Mouse (Mus musculus): Measurements from ENCODE around the gene Neurod6.

Gene Neurod6

DNA sequence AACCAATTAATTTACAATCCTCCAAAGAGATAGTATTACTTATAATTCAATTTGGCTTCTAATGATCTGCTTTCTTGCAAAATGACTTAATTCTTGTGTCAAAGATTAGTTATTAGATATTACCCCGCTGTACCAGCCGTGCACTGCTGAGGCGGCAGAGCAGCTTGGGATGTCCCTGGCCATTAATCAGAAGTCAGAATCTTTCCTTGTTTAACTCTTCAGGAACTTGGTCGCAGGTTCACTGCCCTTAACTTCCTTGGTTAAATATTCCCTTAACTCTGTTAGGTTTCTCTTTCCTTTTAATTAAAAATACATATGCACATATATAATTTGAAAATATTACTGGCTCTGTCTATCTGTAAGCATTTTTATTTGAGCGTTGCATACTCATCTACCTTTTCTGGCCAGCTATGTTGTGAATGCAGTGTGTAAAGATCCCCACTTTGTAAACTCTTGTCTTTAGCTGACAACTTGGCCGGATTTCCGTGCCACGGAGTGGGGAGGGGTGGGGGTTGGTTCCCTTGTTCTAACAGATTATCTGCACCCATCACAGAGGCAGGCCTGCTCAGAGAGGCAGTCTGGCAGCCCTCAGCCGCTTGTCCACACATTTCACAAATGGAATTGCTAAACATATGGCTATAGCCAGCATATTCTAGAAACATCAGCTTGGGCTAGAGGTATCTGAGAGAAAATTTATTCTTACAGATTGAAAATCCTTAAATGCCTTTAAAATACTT, 34.1 kb downstream of the Neurod6 start:
- no peak for DNase-seq (ENCODE audit: low spot score in 2 of 2)

DNA sequence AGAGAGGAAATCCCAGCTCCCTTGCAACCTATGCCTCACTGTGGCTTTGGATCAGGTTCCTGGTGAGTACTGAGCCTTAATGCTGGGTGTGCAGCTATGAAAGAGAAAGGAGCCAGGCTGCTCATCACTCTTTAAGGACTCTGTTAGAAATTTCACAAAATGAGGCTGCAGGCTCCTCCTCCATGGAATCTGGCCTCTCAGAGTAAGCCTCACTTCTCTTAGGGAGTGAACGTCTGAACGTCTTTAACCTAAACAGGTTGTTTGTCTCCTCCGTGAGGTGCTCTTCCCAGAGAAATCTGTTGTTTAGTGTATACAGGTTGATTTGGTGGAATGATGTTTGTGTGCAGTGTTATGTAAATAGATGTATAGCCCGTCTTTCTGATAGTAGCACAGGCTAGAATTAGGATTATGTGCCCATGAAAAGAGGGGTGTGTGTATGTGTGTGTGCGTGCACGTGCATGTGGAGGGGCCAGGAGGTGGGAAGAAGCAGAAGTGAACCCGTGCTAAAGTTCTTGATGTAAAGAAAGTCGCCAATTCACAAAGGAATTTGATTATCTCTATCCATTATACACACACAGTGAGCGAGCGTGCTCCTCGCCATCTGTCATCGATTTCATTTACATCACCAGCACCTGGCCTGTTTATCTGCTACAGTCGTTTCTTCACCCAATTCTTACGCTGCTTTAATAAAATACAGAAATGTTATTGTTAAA, 34.8 kb downstream of the Neurod6 start:
- no peak for DNase-seq (ENCODE audit: low spot score in 2 of 2)

GRCm38 (mm10) chr6:55634662-55635061, 46.4 kb downstream of the Neurod6 start:
- no peak for DNase-seq (ENCODE audit: low spot score in 2 of 2)
